Mouse (Mus musculus): Measurements from ENCODE around the gene Dupd1. TPM values are rescaled to one million over a fixed set of nuclear protein-coding genes. Genes with fewer than 3 reads are reported as not detected.

Dupd1 gene
- polyA plus RNA-seq, 1 experiment from 2014 or later = 0.54 TPM

DNA sequence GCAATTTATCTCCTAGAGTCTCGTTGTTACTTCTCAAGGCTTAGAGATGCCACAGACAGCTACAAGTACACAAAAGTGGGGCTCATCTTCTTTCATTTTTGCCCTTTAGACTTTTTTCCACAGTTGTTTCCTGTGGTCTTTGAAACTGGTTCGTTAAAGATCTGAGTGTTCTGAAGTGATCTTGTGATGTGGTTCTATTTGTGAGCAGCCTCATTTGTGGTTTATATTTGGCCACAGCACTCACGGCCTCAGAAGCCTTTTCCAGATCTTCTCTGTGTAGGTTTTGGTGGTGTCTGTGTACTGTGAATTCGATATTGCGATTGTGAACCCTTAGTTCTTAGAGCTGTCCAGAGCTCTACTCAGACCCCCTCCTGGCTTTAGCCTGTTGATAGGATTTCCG is 77.8 kb downstream of the Dupd1 start:
- H3K27me3 ChIP-seq (ENCODE audit: control insufficient read depth, insufficient read depth, low read length) = no peaks in the 10 kb centered on the region
- WGBS = 72% methylated on average over 6 of the region's 6 CpGs
- H3K4me3 ChIP-seq (ENCODE audit: low read length) = no peak overlapping the region
- 0 out of 2 replicates have a peak, but pooled peaks cover 2% of the 10 kb centered on the region for H3K4me1 ChIP-seq (ENCODE audit: control insufficient read depth, insufficient read depth, low read length)
- H3K36me3 ChIP-seq (ENCODE audit: control insufficient read depth, insufficient read depth) = peaks cover 21% of the 10 kb centered on the region
- no peaks in the 10 kb centered on the region for H3K9me3 ChIP-seq (replicated peaks; ENCODE audit: control insufficient read depth, low read length)
- H3K4me2 ChIP-seq (ENCODE audit: low read depth, low read length) = no peak overlapping the region
- H3K27ac ChIP-seq (ENCODE audit: low read length) = no peak overlapping the region
- no peak for ATAC-seq (replicated peaks; ENCODE audit: extremely low read depth, insufficient read depth, low FRiP score)
- H3K9ac ChIP-seq (ENCODE audit: low read length) = no peak overlapping the region

DNA sequence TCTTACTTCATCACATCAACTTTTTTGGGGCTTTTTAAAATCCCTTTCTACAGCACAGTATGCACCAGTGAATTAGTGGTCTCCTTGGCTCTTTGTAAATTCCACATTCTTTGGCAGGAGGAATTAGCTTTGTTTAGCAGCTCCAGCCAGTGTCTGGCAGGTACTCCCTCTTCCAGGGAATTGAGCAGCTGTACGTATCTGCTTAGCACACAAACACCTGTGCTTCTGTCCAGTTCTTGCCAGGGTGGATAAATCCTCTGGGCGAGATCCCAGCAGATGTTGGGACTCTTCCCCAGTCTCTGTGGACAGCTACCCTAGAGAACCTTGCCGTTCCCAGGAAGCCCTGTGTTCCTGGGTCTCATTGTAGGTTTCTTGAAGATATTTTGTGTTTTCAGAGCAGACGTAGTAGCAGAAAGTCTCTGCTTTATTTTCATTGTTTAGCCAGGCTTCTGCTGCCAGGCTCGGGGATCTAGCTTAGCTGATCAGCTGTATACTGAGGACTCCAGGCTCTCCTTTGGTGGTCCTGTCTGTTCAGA is 82.6 kb downstream of the Dupd1 start:
- Histone ChIP-seq H3K27ac (ENCODE audit: low read length) (no peak overlapping the region), H3K9ac (ENCODE audit: low read length) (no peak overlapping the region), H3K4me1 (ENCODE audit: control insufficient read depth, insufficient read depth, low read length) (0 out of 2 replicates have a peak, but pooled peaks cover 2% of the 10 kb centered on the region), H3K4me3 (ENCODE audit: low read length) (no peak overlapping the region), H3K36me3 (ENCODE audit: control insufficient read depth, insufficient read depth) (peaks cover 29% of the 10 kb centered on the region), H3K9me3 (replicated peaks; ENCODE audit: control insufficient read depth, low read length) (no peaks in the 10 kb centered on the region), H3K4me2 (ENCODE audit: low read depth, low read length) (no peak overlapping the region), H3K27me3 (ENCODE audit: control insufficient read depth, insufficient read depth, low read length) (no peaks in the 10 kb centered on the region)
- 75% methylated on average over 5 of the region's 5 CpGs for WGBS
- no peak for ATAC-seq (replicated peaks; ENCODE audit: extremely low read depth, insufficient read depth, low FRiP score)

Other genes with a start within 250 kb of the Dupd1 start
- 9.4 and 10.2 TPM in 2 replicates for gene Kat6b, start 233.1 kb downstream of the Dupd1 start, polyA plus RNA-seq (2015; fragmentation: Nextera tagmentation; extraction: Ambion mirVana)
- gene Samd8, start 36.0 kb upstream of the Dupd1 start, polyA plus RNA-seq (2015; fragmentation: Nextera tagmentation; extraction: Ambion mirVana) = 8.0 and 9.1 TPM in 2 replicates
- gene Dusp13, start 36.6 kb upstream of the Dupd1 start, polyA plus RNA-seq (2015; fragmentation: Nextera tagmentation; extraction: Ambion mirVana) = not detected in 2 replicates
- gene Vdac2, start 110.7 kb upstream of the Dupd1 start, polyA plus RNA-seq (2015; fragmentation: Nextera tagmentation; extraction: Ambion mirVana) = 524 and 538 TPM in 2 replicates
- gene Comtd1, start 134.4 kb upstream of the Dupd1 start, polyA plus RNA-seq (2015; fragmentation: Nextera tagmentation; extraction: Ambion mirVana) = 42.8 and 44.4 TPM in 2 replicates

Data from heart, embryonic 16.5 days (tissue).